Mouse (Mus musculus): ENCODE measurements around the gene Myadml2. TPM values are rescaled to one million over a fixed set of nuclear protein-coding genes. Genes with fewer than 3 reads are reported as not detected.
A peak's percentile ranks its signal among the peaks of the same experiment; 100 is the strongest.
"Not testable (repeated sequence)": the region's sequence is repeated elsewhere in the genome, so short reads cannot be mapped to it uniquely, and the experiment has no call there.

Gene Myadml2
- 10 to 100 TPM; 38.0 to 41.6 TPM for total RNA-seq (2021)

DNA sequence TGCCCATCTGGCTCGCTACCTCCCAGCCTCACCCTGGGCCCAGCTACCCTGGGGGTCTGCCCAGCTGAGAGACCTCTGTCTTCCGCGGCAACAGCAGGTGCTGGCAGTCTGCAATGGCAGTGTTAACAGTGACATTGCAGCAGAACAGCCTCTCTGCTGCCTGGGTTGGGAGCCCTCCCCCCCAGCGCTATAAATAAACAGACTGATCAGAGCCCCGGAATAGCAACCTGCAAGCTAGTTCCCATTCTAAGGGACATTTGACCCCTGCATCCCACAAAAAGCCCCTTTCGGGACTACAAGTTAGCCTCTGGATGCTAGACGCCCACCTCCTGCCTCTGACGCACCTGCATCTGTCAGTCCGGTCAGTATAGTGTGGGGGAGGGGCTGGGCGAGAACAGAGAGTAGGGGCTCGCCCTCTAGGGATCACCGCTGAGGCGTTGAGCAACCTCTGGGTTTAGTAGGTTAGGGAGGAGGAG is at the start of gene Myadml2:
Myadml2 (minus strand) TSS at position 158 of the 476 bp plus-strand sequence.
- DNase-seq: peak; percentile 75 to 76
- intact Hi-C loops (cut with DNase I): no loop called here

- DNase-seq: peak; percentile 77 to 81
- intact Hi-C loops (cut with DNase I): no loop called here
These were observed 49.8 kb upstream of the Myadml2 start for GRCm38 (mm10) chr11:120697741-120698140.

- intact Hi-C loops (cut with DNase I): no loop called here
These were observed 48.6 kb upstream of the Myadml2 start for GRCm38 (mm10) chr11:120696568-120696967.

DNA sequence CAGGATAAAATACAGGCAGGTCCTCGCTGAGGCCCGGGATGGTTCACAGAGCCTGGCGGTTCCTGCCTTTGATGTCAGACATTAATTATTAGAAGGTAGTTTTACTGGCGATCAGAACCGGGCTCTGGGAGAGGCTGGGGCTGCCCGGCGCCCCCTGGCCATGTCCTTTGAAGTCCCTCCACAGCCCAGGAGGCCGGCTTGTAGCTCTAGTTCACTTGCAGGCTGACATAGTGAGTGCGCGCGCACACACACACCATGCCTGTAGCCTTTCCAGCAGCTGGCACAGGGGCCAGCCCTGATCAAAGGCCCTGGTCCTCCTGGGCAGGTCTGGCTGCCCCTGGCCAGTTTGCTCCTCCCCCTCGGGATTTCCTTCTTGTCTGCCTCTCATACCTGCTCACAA is 47.7 kb upstream of the Myadml2 start:
- intact Hi-C loops (cut with DNase I): no loop called here
- no peak for DNase-seq

More at GRCm38 (mm10) chr11:120696568-120696967, 48.6 kb upstream of the Myadml2 start:
- DNase-seq: no peak

DNA sequence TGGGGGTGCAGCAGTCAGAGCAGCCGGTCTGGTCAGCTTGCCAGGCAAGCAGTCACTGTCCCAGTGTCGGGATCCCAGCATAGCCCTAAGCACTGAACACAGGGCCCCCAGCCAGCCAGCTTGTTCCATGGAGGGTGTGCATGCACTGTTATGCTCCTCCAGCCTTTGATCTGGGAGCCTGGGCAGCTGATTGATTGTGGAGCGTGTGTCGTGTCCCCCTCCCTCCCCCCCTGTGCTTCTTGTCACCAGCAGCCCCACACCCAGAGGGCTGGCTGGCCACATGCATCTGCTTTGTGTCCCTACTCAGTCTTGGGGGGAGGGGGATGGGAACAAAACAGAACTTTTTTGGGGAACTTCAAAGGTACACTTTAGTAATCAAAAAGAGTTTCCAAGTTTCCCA is 47.2 kb upstream of the Myadml2 start:
- intact Hi-C loops (cut with DNase I): no loop called here
- no peak for DNase-seq

GRCm38 (mm10) chr11:120693461-120693860 is 45.5 kb upstream of the Myadml2 start:
- no peak for DNase-seq
- intact Hi-C loops (cut with DNase I): no loop called here

- intact Hi-C loops (cut with DNase I): no loop called here
- DNase-seq: peak; percentile 45 to 54
These were observed 44.6 kb upstream of the Myadml2 start for GRCm38 (mm10) chr11:120692471-120693011.

DNA sequence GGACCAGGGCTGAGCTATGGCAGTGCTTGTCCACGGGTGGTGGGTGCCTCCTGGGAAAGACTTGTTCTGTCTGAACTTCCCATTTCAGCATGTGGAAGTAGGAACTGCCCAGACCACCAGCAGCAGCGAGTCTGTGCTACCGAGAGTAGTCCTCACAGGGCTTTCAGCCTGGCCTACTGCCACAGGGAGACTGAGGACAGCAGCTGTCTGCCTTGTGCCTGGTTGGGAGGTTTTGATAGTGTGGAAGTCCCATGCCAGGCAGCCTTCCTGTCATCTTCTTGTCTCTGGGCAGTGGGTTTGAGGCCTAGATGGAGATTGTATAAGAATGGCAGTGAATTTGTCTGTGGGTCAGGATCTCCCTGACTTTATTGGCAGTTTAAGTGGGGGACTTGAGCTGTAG is 41.4 kb upstream of the Myadml2 start:
- no peak for DNase-seq

DNA sequence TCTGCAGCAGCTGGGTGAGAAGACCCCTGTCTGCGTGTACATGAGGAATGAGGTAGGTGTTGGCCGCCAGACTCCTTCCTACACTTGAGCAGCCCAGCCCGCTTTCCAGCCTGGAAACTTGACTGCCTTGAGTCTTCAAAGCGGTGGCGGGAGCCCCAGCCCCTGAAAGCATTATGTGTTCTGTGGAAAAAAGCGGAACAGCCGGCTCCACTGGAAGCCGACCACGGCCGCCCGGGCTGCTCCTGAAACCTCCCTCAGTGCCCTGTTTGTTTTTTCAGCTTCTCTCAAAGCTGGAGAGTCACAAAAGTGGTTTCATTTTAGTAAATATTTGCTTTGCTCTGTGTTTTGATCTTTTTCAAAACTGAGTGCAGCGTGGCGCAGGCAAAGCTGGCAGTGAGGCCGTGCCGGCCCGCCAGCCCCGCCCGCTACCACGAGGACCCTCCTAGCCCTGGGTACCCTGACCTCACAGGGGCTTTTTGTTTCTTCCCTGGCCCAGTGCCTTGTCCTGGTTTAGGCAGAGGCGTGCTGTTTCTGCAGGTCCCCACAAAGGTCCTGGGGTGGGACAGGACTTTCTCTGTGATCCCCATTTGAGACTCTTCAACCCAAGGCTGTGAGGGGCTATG is 38.8 kb upstream of the Myadml2 start:
- DNase-seq: no peak
- intact Hi-C loops (cut with DNase I): no loop called here

More for the DNA sequence above, 41.4 kb upstream of the Myadml2 start:
- intact Hi-C loops (cut with DNase I): no loop called here

GRCm38 (mm10) chr11:120684660-120685059 is 36.7 kb upstream of the Myadml2 start:
- intact Hi-C loops (cut with DNase I): no loop called here
- no peak for DNase-seq

GRCm38 (mm10) chr11:120684086-120684485 is 36.1 kb upstream of the Myadml2 start:
- DNase-seq: no peak
- intact Hi-C loops (cut with DNase I): no loop called here

DNA sequence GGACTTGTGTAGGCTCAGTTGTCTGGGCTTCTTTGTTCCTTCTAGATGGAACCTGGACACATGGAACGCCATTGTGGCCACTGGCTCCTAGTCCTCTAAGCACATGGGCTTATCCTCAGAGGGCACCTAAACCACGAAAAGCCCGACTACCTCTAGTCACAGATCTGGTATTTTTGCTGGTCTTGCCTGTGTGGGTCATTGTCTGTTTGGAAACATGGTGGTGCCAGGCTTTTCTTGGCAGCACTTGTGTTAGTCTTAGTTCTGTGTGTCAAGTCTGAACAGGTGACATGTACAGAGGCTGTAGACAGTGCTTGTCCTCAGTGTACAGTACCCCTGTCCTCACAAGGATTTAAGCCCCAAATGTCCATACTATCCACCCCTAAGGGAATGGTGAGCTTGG is 35.6 kb upstream of the Myadml2 start:
- intact Hi-C loops (cut with DNase I): no loop called here
- no peak for DNase-seq

- no peak for DNase-seq
- intact Hi-C loops (cut with DNase I): no loop called here
These were observed 34.7 kb upstream of the Myadml2 start for GRCm38 (mm10) chr11:120682683-120683082.

- peak in 1 of 2 experiments; percentile 52 for DNase-seq
- intact Hi-C loops (cut with DNase I): loop anchor here (2.0 kb wide), 1 partner anchor 21 kb away; no protein-coding TSS in a partner anchor
These were observed 32.0 kb upstream of the Myadml2 start for GRCm38 (mm10) chr11:120679909-120680308.

DNA sequence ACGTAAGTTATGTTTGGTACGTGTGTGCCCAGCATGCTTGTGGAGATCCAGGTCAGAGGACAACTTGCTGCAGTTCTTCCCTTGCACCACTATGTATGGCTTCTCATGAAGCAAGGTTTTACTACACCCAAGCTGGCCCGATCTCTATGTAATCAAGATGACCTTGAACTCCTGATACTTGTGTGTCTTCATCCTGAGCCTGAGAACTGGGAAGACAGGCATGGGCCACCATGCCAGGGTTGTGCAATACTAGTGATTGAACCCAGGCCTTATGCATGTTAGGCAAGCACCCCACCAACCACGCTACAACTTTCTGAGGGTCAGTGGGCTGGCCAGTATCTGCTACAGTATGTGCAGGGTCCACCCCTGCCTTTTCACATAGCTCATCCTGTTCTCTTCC is 29.0 kb upstream of the Myadml2 start:
- no peak for DNase-seq
- intact Hi-C loops (cut with DNase I): no loop called here

- DNase-seq; intact Hi-C loops (cut with DNase I): not testable (repeated sequence)
These were observed 27.9 kb upstream of the Myadml2 start for GRCm38 (mm10) chr11:120675875-120676274.

- no peak for DNase-seq
- intact Hi-C loops (cut with DNase I): no loop called here
These were observed 25.7 kb upstream of the Myadml2 start for GRCm38 (mm10) chr11:120673594-120674122.

DNA sequence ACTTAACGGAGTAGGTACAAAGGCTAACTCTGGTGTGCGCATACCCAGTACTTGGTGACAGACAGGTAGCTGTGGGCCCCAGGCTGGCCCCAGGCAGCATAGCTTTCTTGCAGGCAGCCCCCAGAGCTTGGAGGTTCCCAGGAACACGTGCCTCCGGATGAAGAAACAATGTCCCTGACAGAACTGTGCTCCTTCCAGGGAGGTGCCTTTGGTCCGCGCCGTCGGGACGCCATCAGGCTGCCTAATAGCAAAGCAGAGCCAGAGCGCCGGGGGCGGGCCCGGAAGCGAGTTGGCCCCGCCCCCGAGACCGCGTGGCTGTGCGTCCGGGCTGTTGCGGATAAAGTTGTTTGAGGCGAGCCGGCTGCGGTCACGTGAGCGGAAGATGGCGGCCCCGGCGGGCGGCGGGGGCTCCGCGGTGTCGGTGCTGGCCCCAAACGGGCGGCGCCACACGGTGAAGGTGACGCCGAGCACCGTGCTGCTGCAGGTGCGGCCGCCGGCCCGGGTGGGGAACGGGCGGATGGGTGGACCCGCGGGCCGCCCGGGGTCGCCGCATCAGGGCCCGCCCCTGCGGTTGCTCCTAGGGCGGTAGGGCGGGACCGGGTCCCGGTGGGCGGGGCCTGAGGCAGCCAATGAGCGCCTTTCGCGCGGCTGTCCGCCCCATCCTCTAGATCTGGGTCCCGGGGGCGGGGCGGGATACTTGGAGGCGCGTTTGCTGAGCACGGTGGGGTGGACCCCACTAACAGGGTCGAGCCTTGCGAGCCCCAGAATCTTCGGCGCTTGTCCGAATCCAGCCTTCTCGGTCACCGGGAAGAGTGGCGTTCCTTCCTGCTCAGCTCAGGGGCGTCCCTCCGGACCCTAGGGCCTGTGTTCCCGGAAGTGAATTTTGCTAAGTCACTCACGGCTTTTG is 25.0 kb upstream of the Myadml2 start, which contains the start of gene Aspscr1:
Aspscr1 (plus strand) TSS at position 287 of the 907 bp plus-strand sequence.
- peak; percentile 95 to 97 for DNase-seq
- intact Hi-C loops (cut with DNase I): no loop called here

DNA sequence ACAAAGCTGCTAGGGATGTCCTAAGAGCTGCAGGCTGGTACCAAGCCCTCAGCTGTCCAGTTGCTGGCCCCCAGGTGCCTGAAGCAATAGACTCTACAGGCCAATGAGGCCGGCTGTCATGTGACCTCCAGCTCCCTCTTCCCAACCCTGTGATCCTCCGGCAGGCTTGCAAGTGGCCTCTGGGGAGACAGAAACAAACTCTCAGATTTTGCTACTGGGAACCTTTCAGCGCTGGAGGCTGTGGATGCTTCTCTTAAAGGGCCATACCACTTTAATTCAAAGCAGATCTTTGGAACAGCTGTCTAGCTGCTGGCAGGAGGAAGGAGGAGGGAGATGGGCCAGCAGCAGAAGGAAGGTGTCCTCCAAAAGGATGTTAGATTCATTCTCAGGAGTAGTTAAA is 18.7 kb upstream of the Myadml2 start:
- intact Hi-C loops (cut with DNase I): no loop called here
- DNase-seq: peak in 1 of 2 experiments; percentile 36

DNA sequence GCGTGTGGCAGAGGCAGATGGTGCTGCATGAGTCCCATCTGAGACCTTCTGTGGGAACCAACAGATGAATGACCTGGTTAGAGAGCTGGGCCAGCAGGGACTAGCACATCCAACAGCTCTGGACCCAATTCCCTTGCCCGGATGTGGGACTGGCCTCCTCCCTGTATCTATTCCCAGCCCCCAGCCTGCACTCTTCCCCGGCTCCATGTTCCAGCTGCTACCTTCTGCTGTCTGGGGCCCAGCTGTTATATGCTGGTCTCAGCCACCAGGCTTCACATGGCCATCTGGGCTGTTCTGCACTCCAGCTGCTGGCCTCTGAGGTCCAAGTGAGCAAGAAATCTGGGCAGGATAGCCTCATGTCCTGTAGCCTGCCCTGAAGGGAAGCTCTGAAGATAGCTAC is 17.4 kb upstream of the Myadml2 start:
- peak; percentile 85 for DNase-seq
- intact Hi-C loops (cut with DNase I): no loop called here

- intact Hi-C loops (cut with DNase I): no loop called here
- no peak for DNase-seq
These were observed 15.8 kb upstream of the Myadml2 start for GRCm38 (mm10) chr11:120663714-120664113.

Measured in heart, postnatal 10 days (tissue).